Mouse (Mus musculus) cortical plate, adult 2 months (tissue): ENCODE results near the gene Wnk4.

Source experiments
- CTCF ChIP-seq: fragments of 200-500 bp; IDR thresholded peaks from 2 replicates; pipeline ENCODE4 v1.5.1; 2011; ENCODE audit warnings: mild to moderate bottlenecking, control low read depth, low read length; ENCODE audit not compliant: insufficient read depth; ENCODE audit errors: extremely low read depth
- POLR2A ChIP-seq: fragments of 200-500 bp; IDR thresholded peaks from 2 replicates; pipeline ENCODE4 v1.6.1; 2011; ENCODE audit warnings: mild to moderate bottlenecking, low read length, control low read depth; ENCODE audit not compliant: insufficient read depth; ENCODE audit errors: extremely low read depth

- TF ChIP-seq POLR2A (no peak), CTCF (no peak)
Measured at GRCm38 (mm10) chr11:101311083-101311482, 50.7 kb downstream of the Wnk4 start.
